Mouse (Mus musculus): ENCODE measurements around the gene Hoxb4. TPM values are rescaled to one million over a fixed set of nuclear protein-coding genes. Genes with fewer than 3 reads are reported as not detected.

Gene Hoxb4
- polyA plus RNA-seq, 1 experiment from 2014 or later = 4.1 TPM

DNA sequence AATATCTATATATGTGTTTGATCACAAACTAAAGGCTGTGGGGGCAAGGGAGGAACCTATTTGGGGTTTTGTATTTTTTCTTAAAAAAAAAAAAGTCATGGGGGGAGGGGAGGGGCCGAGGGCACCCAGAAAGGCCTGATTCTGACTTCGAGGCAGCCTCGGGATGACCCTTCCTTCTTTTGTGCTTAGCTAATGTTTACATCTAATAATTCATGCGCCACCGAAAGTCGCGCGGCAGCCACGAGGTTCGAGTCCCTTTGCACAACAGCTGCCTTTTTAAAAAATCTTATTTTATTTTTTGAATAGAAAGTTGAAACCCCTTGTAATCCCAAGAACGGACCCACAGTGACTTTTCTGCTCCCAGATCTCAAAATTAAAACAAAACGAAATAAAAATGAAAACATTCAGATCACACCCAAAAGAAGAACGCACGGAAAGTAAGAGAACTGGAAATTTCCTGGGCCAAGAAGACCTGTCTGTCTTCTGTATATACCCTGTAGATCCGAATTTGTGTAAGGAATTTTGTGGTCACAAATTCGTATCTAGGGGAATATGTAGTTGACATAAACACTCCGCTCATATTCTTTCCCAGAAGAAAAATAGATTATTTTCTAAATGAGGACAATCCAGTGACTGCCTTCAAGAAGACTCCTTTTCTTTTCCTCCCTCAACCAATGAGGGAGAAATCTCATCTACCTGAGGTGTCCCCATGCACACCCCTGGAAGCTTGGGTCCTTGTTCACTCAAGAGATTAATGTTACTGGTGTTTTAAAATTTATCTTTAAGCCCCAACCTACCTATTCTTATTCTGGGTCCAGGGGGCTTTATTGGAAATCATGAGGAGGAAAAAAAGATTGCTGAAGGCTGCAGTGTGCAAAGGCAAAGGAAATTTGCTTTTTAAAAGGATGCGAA, 1.1 kb upstream of the Hoxb4 start:
- ATAC-seq (ENCODE audit: low read depth) = no peak
- Histone ChIP-seq H3K9me3 (ENCODE audit: control insufficient read depth, low read length) (no peaks in the 10 kb centered on the region), H3K4me2 (ENCODE audit: low read depth, low read length) (peak overlapping the region; percentile 100), H3K9ac (replicated peaks; ENCODE audit: low read depth, low read length) (peak overlapping the region; percentile 100), H3K4me3 (ENCODE audit: low read depth, low read length) (peak overlapping the region; percentile 95), H3K36me3 (ENCODE audit: control insufficient read depth, insufficient read depth, low read length) (peaks cover 6% of the 10 kb centered on the region), H3K27me3 (ENCODE audit: control insufficient read depth, insufficient read depth, low read length) (no peaks in the 10 kb centered on the region), H3K27ac (ENCODE audit: low read depth, low read length) (peak overlapping the region; percentile 100), H3K4me1 (ENCODE audit: control insufficient read depth, insufficient read depth, low read length) (peaks cover 59% of the 10 kb centered on the region)
- 4% methylated on average over 18 of the region's 18 CpGs for WGBS

- no peaks in the 10 kb centered on the region for H3K9me3 ChIP-seq (ENCODE audit: control insufficient read depth, low read length)
- peak overlapping the region; percentile 100 for H3K4me2 ChIP-seq (ENCODE audit: low read depth, low read length)
- 1% methylated on average over 36 of the region's 45 CpGs for WGBS
- H3K27me3 ChIP-seq (ENCODE audit: control insufficient read depth, insufficient read depth, low read length) = no peaks in the 10 kb centered on the region
- peaks cover 61% of the 10 kb centered on the region for H3K4me1 ChIP-seq (ENCODE audit: control insufficient read depth, insufficient read depth, low read length)
- H3K27ac ChIP-seq (ENCODE audit: low read depth, low read length) = peak overlapping the region; percentile 100
- peaks cover 6% of the 10 kb centered on the region for H3K36me3 ChIP-seq (ENCODE audit: control insufficient read depth, insufficient read depth, low read length)
- peak overlapping the region; percentile 95 for H3K4me3 ChIP-seq (ENCODE audit: low read depth, low read length)
- H3K9ac ChIP-seq (replicated peaks; ENCODE audit: low read depth, low read length) = peak overlapping the region; percentile 100
- peak; percentile 62 for ATAC-seq (ENCODE audit: low read depth)
These were observed 452 bp downstream of the Hoxb4 start for GRCm38 (mm10) chr11:96318368-96319070.

GRCm38 (mm10) chr11:96319071-96319902, 1.2 kb downstream of the Hoxb4 start:
- Histone ChIP-seq H3K4me1 (ENCODE audit: control insufficient read depth, insufficient read depth, low read length) (peaks cover 60% of the 10 kb centered on the region), H3K36me3 (ENCODE audit: control insufficient read depth, insufficient read depth, low read length) (peaks cover 6% of the 10 kb centered on the region), H3K4me3 (ENCODE audit: low read depth, low read length) (peak overlapping the region; percentile 95), H3K4me2 (ENCODE audit: low read depth, low read length) (peak overlapping the region; percentile 100), H3K27me3 (ENCODE audit: control insufficient read depth, insufficient read depth, low read length) (no peaks in the 10 kb centered on the region), H3K9ac (replicated peaks; ENCODE audit: low read depth, low read length) (peak overlapping the region; percentile 100), H3K27ac (ENCODE audit: low read depth, low read length) (peak overlapping the region; percentile 100), H3K9me3 (ENCODE audit: control insufficient read depth, low read length) (no peaks in the 10 kb centered on the region)
- ATAC-seq (ENCODE audit: low read depth) = peak; percentile 85
- under 1% methylated on average over 26 of the region's 34 CpGs for WGBS

DNA sequence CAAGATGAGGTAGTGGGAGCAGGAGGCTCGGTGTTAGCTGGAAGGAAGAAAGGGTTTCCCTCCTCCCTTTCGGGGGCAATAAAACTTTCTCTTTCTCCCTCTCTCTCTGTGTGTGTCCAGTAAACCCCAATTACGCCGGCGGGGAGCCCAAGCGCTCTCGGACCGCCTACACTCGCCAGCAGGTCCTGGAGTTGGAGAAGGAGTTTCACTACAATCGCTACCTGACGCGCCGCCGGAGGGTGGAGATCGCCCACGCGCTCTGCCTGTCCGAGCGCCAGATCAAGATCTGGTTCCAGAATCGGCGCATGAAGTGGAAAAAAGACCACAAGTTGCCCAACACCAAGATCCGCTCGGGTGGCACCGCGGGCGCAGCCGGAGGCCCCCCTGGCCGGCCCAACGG, 1.8 kb downstream of the Hoxb4 start:
- H3K4me2 ChIP-seq (ENCODE audit: low read depth, low read length) = peak overlapping the region; percentile 100
- H3K4me1 ChIP-seq (ENCODE audit: control insufficient read depth, insufficient read depth, low read length) = peaks cover 61% of the 10 kb centered on the region
- H3K36me3 ChIP-seq (ENCODE audit: control insufficient read depth, insufficient read depth, low read length) = peaks cover 6% of the 10 kb centered on the region
- H3K4me3 ChIP-seq (ENCODE audit: low read depth, low read length) = peak overlapping the region; percentile 95
- ATAC-seq (ENCODE audit: low read depth) = peak; percentile 11; the same call in 1 of the 2 replicates
- peak overlapping the region; percentile 100 for H3K9ac ChIP-seq (replicated peaks; ENCODE audit: low read depth, low read length)
- WGBS = 1% methylated on average over 29 of the region's 29 CpGs
- no peaks in the 10 kb centered on the region for H3K9me3 ChIP-seq (ENCODE audit: control insufficient read depth, low read length)
- no peaks in the 10 kb centered on the region for H3K27me3 ChIP-seq (ENCODE audit: control insufficient read depth, insufficient read depth, low read length)
- peak overlapping the region; percentile 100 for H3K27ac ChIP-seq (ENCODE audit: low read depth, low read length)

- H3K4me3 ChIP-seq (ENCODE audit: low read depth, low read length) = peak overlapping the region; percentile 95
- no peak for ATAC-seq (ENCODE audit: low read depth)
- H3K27me3 ChIP-seq (ENCODE audit: control insufficient read depth, insufficient read depth, low read length) = no peaks in the 10 kb centered on the region
- H3K27ac ChIP-seq (ENCODE audit: low read depth, low read length) = peak overlapping the region; percentile 100
- H3K36me3 ChIP-seq (ENCODE audit: control insufficient read depth, insufficient read depth, low read length) = peaks cover 6% of the 10 kb centered on the region
- 3% methylated on average over 17 of the region's 17 CpGs for WGBS
- peaks cover 62% of the 10 kb centered on the region for H3K4me1 ChIP-seq (ENCODE audit: control insufficient read depth, insufficient read depth, low read length)
- H3K9ac ChIP-seq (replicated peaks; ENCODE audit: low read depth, low read length) = peak overlapping the region; percentile 100
- H3K4me2 ChIP-seq (ENCODE audit: low read depth, low read length) = peak overlapping the region; percentile 100
- no peaks in the 10 kb centered on the region for H3K9me3 ChIP-seq (ENCODE audit: control insufficient read depth, low read length)
These were observed 2.6 kb downstream of the Hoxb4 start for GRCm38 (mm10) chr11:96320688-96321087.

- no peaks in the 10 kb centered on the region for H3K9me3 ChIP-seq (ENCODE audit: control insufficient read depth, low read length)
- peak overlapping the region; percentile 100 for H3K9ac ChIP-seq (replicated peaks; ENCODE audit: low read depth, low read length)
- no peak for ATAC-seq (ENCODE audit: low read depth)
- peak overlapping the region; percentile 95 for H3K4me3 ChIP-seq (ENCODE audit: low read depth, low read length)
- WGBS = 10% methylated on average over 5 of the region's 5 CpGs
- H3K36me3 ChIP-seq (ENCODE audit: control insufficient read depth, insufficient read depth, low read length) = peaks cover 6% of the 10 kb centered on the region
- H3K4me2 ChIP-seq (ENCODE audit: low read depth, low read length) = peak overlapping the region; percentile 100
- peak overlapping the region; percentile 100 for H3K27ac ChIP-seq (ENCODE audit: low read depth, low read length)
- no peaks in the 10 kb centered on the region for H3K27me3 ChIP-seq (ENCODE audit: control insufficient read depth, insufficient read depth, low read length)
- peaks cover 61% of the 10 kb centered on the region for H3K4me1 ChIP-seq (ENCODE audit: control insufficient read depth, insufficient read depth, low read length)
These were observed 3.8 kb downstream of the Hoxb4 start for GRCm38 (mm10) chr11:96321846-96322245.

- ATAC-seq (ENCODE audit: low read depth) = no peak
- 8% methylated on average over 6 of the region's 6 CpGs for WGBS
- no peaks in the 10 kb centered on the region for H3K9me3 ChIP-seq (ENCODE audit: control insufficient read depth, low read length)
- H3K36me3 ChIP-seq (ENCODE audit: control insufficient read depth, insufficient read depth, low read length) = peaks cover 6% of the 10 kb centered on the region
- H3K4me3 ChIP-seq (ENCODE audit: low read depth, low read length) = peak overlapping the region; percentile 95
- peak overlapping the region; percentile 100 for H3K27ac ChIP-seq (ENCODE audit: low read depth, low read length)
- H3K9ac ChIP-seq (replicated peaks; ENCODE audit: low read depth, low read length) = peak overlapping the region; percentile 100
- H3K4me2 ChIP-seq (ENCODE audit: low read depth, low read length) = peak overlapping the region; percentile 100
- no peaks in the 10 kb centered on the region for H3K27me3 ChIP-seq (ENCODE audit: control insufficient read depth, insufficient read depth, low read length)
- peaks cover 62% of the 10 kb centered on the region for H3K4me1 ChIP-seq (ENCODE audit: control insufficient read depth, insufficient read depth, low read length)
These were observed 4.7 kb downstream of the Hoxb4 start for GRCm38 (mm10) chr11:96322738-96323137.

GRCm38 (mm10) chr11:96323154-96323553, 5.1 kb downstream of the Hoxb4 start, which contains the start of gene Hoxb3:
TSS of gene Hoxb3 (plus strand) at chr11:96323326.
- peak within 1 kb of the TSS; percentile 95 for H3K4me3 ChIP-seq (ENCODE audit: low read depth, low read length)
- 11% methylated on average over 10 of the region's 10 CpGs for WGBS
- H3K36me3 ChIP-seq (ENCODE audit: control insufficient read depth, insufficient read depth, low read length) = peaks cover 6% of the 10 kb centered on the region
- peak within 1 kb of the TSS; percentile 100 for H3K27ac ChIP-seq (ENCODE audit: low read depth, low read length)
- no peaks in the 10 kb centered on the region for H3K9me3 ChIP-seq (ENCODE audit: control insufficient read depth, low read length)
- H3K27me3 ChIP-seq (ENCODE audit: control insufficient read depth, insufficient read depth, low read length) = no peaks in the 10 kb centered on the region
- H3K4me2 ChIP-seq (ENCODE audit: low read depth, low read length) = peak within 1 kb of the TSS; percentile 100
- peaks cover 64% of the 10 kb centered on the region for H3K4me1 ChIP-seq (ENCODE audit: control insufficient read depth, insufficient read depth, low read length)
- H3K9ac ChIP-seq (replicated peaks; ENCODE audit: low read depth, low read length) = peak within 1 kb of the TSS; percentile 100
- no peak for ATAC-seq (ENCODE audit: low read depth)

Measured in neural tube, embryonic 14.5 days (tissue).